Mouse (Mus musculus) neural tube, embryonic 12.5 days (tissue): ENCODE results near the gene Nfkb1. TPM values are rescaled to one million over a fixed set of nuclear protein-coding genes. Genes with fewer than 3 reads are reported as not detected.

Experiments used
- ATAC-seq: fragments of 200-750 bp; cut with Nextera tagmentation; 2 replicates; pipeline ENCODE4 v1.8.0; 2017; ENCODE audit warnings: low read depth, mild to moderate bottlenecking, moderate TSS enrichment, moderate library complexity; ENCODE audit not compliant: low FRiP score
- H3K27ac ChIP-seq: fragments of 300-500 bp; sonication (generic); 2 replicates; pipeline ENCODE4 v1.5.1; 2016
- H3K27me3 ChIP-seq: fragments of 300-500 bp; sonication (generic); replicated peaks from 2 replicates; pipeline ENCODE4 v1.6.1; 2016; ENCODE audit warnings: mild to moderate bottlenecking
- H3K36me3 ChIP-seq: fragments of 300-500 bp; sonication (generic); 2 replicates; pipeline ENCODE4 v1.6.1; 2016; ENCODE audit warnings: mild to moderate bottlenecking
- H3K4me1 ChIP-seq: fragments of 300-500 bp; sonication (generic); 2 replicates; pipeline ENCODE4 v1.6.1; 2016
- H3K4me2 ChIP-seq: fragments of 300-500 bp; sonication (generic); replicated peaks from 2 replicates; pipeline ENCODE4 v1.6.1; 2016; ENCODE audit warnings: mild to moderate bottlenecking
- H3K4me3 ChIP-seq: fragments of 300-500 bp; sonication (generic); 2 replicates; pipeline ENCODE4 v1.5.1; 2016
- H3K9ac ChIP-seq: fragments of 300-500 bp; sonication (generic); 2 replicates; pipeline ENCODE4 v1.6.1; 2016; ENCODE audit warnings: mild to moderate bottlenecking
- H3K9me3 ChIP-seq: fragments of 300-500 bp; sonication (generic); 2 replicates; pipeline ENCODE4 v1.6.1; 2016; ENCODE audit warnings: mild to moderate bottlenecking
- WGBS: fragments of 180-500 bp; shearing (Covaris S2); methylation state at CpG from one replicate; pipeline ENCODE4 v1.1.7; 2016; 5-methylcytosine and 5-hydroxymethylcytosine counted together
- polyA plus RNA-seq: library from polyadenylated mRNA; unstranded; fragments of >200 nt; fragmentation: Nextera tagmentation; extraction: Ambion mirVana; gene quantifications from 2 replicates; pipeline ENCODE4 v1.2.1, GENCODE M21; 2016

The Nfkb1 gene
- polyA plus RNA-seq, 1 experiment from 2014 or later = 12.1 TPM

DNA sequence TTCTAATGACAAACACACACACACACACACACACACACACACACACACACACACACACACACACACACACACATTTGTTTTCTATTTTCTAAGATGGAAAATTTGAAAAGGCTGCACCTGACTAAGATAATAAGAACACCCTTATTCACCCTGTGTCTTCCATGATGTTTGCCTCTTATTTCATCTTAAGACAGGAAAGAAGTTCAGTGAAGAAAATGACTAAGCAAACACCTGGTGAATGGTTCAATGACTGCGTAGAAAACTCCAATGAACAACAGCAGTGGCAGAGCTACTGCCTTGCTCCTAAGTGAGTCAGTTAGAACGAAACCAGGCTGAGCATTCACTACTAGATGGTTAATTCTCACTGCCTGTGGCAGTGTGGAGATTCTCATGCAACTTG is 30.8 kb upstream of the Nfkb1 start:
- ATAC-seq = no peak

DNA sequence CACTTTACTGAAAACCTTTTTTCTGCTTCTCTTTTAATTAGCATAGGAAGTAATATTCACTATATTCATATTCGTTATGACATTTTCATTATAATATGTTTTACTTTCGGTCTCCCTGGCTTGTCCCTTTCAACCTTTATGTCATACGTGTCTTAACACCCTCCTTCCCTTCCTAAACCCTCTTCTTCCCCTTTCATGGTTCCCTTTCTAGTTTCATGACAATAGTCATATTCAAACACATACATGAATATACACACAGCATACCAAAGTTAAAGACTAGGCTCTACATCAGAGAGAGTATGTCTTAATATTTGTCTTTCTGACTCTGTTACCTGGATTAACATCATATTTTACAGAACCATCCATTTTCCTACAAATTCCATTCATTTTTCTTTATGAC is 28.6 kb upstream of the Nfkb1 start:
- no peak overlapping the region for H3K4me3 ChIP-seq
- ATAC-seq = no peak
- H3K9me3 ChIP-seq = no peaks in the 10 kb centered on the region
- H3K27ac ChIP-seq = no peak overlapping the region
- H3K4me2 ChIP-seq = no peak overlapping the region
- 91% methylated on average over 3 of the region's 3 CpGs for whole genome bisulfite sequencing
- H3K4me1 ChIP-seq = no peaks in the 10 kb centered on the region
- H3K36me3 ChIP-seq = no peaks in the 10 kb centered on the region
- H3K9ac ChIP-seq = no peak overlapping the region
- no peaks in the 10 kb centered on the region for H3K27me3 ChIP-seq

More for the DNA sequence above, 30.8 kb upstream of the Nfkb1 start:
- Histone ChIP-seq H3K9me3 (no peaks in the 10 kb centered on the region), H3K27ac (no peak overlapping the region), H3K36me3 (no peaks in the 10 kb centered on the region), H3K4me2 (no peak overlapping the region), H3K4me1 (no peaks in the 10 kb centered on the region), H3K4me3 (no peak overlapping the region), H3K27me3 (no peaks in the 10 kb centered on the region), H3K9ac (no peak overlapping the region)
- WGBS = 86% methylated on average over 2 of the region's 2 CpGs

DNA sequence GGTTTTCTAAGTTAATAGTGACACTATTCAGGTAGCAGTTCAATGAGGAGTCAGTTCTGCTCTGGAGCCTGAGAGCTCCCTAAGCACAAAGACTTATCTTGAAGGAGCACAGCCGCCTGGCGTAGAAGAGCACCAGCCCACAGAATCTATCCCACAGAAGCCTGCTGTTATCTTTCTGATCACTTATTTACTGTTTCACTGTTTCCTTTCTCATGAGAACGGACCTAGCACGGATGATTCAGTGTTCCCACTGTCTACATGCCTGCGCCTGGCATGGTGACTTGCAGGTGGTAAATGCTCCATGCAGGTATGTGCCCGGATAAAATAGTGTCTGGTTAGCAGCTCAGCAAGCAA is 27.8 kb upstream of the Nfkb1 start:
- H3K9ac ChIP-seq = no peak overlapping the region
- no peak overlapping the region for H3K4me3 ChIP-seq
- no peak overlapping the region for H3K4me2 ChIP-seq
- no peak overlapping the region for H3K27ac ChIP-seq
- no peak for ATAC-seq
- 93% methylated on average over 6 of the region's 6 CpGs for WGBS
- H3K4me1 ChIP-seq = no peaks in the 10 kb centered on the region
- H3K36me3 ChIP-seq = no peaks in the 10 kb centered on the region
- H3K27me3 ChIP-seq = no peaks in the 10 kb centered on the region
- H3K9me3 ChIP-seq = no peaks in the 10 kb centered on the region

GRCm38 (mm10) chr3:135718323-135719178 is 27.2 kb upstream of the Nfkb1 start:
- Histone ChIP-seq H3K27me3 (no peaks in the 10 kb centered on the region), H3K4me3 (no peak overlapping the region), H3K4me2 (no peak overlapping the region), H3K9ac (no peak overlapping the region), H3K9me3 (no peaks in the 10 kb centered on the region), H3K4me1 (no peaks in the 10 kb centered on the region), H3K27ac (no peak overlapping the region), H3K36me3 (no peaks in the 10 kb centered on the region)
- WGBS = 82% methylated on average over 6 of the region's 6 CpGs
- ATAC-seq = no peak

- Histone ChIP-seq H3K4me1 (no peaks in the 10 kb centered on the region), H3K27ac (no peak overlapping the region), H3K4me3 (no peak overlapping the region), H3K27me3 (no peaks in the 10 kb centered on the region), H3K9ac (no peak overlapping the region), H3K36me3 (no peaks in the 10 kb centered on the region), H3K9me3 (no peaks in the 10 kb centered on the region), H3K4me2 (no peak overlapping the region)
- no peak for ATAC-seq
- 65% methylated on average over 3 of the region's 4 CpGs for WGBS
Measured at GRCm38 (mm10) chr3:135713016-135713950, 21.9 kb upstream of the Nfkb1 start.

DNA sequence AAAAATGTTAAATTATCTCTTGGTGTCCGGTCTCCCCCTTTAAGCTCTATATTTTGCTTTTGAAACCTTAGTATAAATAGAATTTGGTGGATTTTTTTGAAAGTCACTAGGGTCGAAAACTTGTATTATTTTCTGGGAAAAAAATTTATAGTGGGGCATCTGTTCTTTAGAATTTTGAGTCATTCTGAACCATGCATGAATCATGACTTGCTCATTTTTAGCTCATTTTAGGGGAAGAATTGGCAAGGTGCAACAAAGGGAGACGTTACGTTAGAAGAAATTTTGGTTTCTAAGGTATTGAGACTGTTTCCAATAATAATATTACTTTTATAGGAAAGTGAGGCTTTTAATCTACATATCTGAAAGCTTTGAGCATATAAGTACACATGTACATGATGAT is 20.3 kb upstream of the Nfkb1 start:
- no peak overlapping the region for H3K4me3 ChIP-seq
- H3K27ac ChIP-seq = no peak overlapping the region
- no peaks in the 10 kb centered on the region for H3K4me1 ChIP-seq
- H3K9me3 ChIP-seq = no peaks in the 10 kb centered on the region
- no peaks in the 10 kb centered on the region for H3K27me3 ChIP-seq
- H3K9ac ChIP-seq = no peak overlapping the region
- ATAC-seq = no peak
- no peak overlapping the region for H3K4me2 ChIP-seq
- no peaks in the 10 kb centered on the region for H3K36me3 ChIP-seq
- WGBS = 94% methylated on average over 4 of the region's 4 CpGs

GRCm38 (mm10) chr3:135711040-135711570 is 19.8 kb upstream of the Nfkb1 start:
- WGBS = 92% methylated on average over 9 of the region's 9 CpGs
- no peaks in the 10 kb centered on the region for H3K27me3 ChIP-seq
- ATAC-seq = no peak
- H3K36me3 ChIP-seq = no peaks in the 10 kb centered on the region
- no peak overlapping the region for H3K4me3 ChIP-seq
- no peaks in the 10 kb centered on the region for H3K4me1 ChIP-seq
- H3K27ac ChIP-seq = no peak overlapping the region
- no peak overlapping the region for H3K9ac ChIP-seq
- no peak overlapping the region for H3K4me2 ChIP-seq
- no peaks in the 10 kb centered on the region for H3K9me3 ChIP-seq

GRCm38 (mm10) chr3:135703307-135703706 is 12.0 kb upstream of the Nfkb1 start:
- no peak overlapping the region for H3K4me3 ChIP-seq
- ATAC-seq = no peak
- WGBS = 71% methylated on average over 2 of the region's 2 CpGs
- H3K36me3 ChIP-seq = no peaks in the 10 kb centered on the region
- H3K9me3 ChIP-seq = no peaks in the 10 kb centered on the region
- H3K4me1 ChIP-seq = no peaks in the 10 kb centered on the region
- no peaks in the 10 kb centered on the region for H3K27me3 ChIP-seq
- H3K9ac ChIP-seq = no peak overlapping the region
- no peak overlapping the region for H3K4me2 ChIP-seq
- H3K27ac ChIP-seq = no peak overlapping the region

DNA sequence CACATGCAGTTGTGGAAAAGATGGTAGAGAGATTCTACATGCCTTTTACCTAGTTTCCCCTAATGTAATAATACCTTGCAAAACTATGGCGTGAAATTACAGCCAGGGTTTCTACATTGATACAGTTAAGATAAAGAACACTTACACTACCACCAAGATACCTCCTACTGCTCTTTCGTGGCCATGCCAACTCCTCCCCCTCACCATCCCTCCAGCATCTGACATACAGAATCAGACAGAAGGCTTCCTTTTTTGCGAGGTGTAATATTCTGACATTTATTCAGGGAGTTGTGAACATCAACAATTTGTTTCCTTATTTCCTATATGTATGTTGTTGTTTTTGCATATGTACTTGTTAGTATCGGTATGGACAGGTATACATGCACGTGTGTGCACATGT is 11.3 kb upstream of the Nfkb1 start:
- 90% methylated on average over 5 of the region's 5 CpGs for WGBS
- Histone ChIP-seq H3K27ac (no peak overlapping the region), H3K27me3 (no peaks in the 10 kb centered on the region), H3K4me1 (no peaks in the 10 kb centered on the region), H3K9me3 (no peaks in the 10 kb centered on the region), H3K4me3 (no peak overlapping the region), H3K4me2 (no peak overlapping the region), H3K9ac (no peak overlapping the region), H3K36me3 (no peaks in the 10 kb centered on the region)
- ATAC-seq = no peak

- Histone ChIP-seq H3K36me3 (no peaks in the 10 kb centered on the region), H3K9me3 (no peaks in the 10 kb centered on the region), H3K27me3 (no peaks in the 10 kb centered on the region), H3K4me2 (no peak overlapping the region), H3K27ac (no peak overlapping the region), H3K9ac (no peak overlapping the region), H3K4me1 (no peaks in the 10 kb centered on the region), H3K4me3 (no peak overlapping the region)
- ATAC-seq = no peak
- WGBS = 69% methylated on average over 10 of the region's 10 CpGs
Measured at GRCm38 (mm10) chr3:135699523-135700264, 8.3 kb upstream of the Nfkb1 start.

DNA sequence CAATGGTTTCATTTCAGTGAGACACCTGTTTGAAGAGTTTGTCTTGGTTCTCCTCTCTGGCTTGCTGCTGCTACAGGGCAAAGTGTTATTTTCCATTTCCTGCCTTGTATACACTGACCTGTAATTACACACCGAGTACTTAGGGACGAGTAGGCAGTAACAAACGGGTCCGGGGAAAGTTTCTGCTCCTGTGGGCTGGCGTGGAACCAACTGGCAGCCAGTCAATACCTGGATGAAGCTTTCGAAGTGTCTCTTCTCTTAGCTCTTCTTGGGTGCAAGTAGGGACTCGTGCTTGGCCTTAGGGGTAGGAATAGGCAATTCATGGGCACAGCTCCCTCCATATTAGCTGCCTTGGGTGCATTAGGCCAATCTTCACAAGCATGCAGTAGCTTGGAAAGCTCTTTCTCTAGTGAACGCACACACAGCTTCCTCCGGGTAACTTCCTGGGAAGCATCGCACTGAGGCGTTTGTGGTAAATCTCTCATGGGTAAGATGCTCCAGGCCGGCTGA is 7.2 kb upstream of the Nfkb1 start:
- no peak for ATAC-seq
- Histone ChIP-seq H3K36me3 (no peaks in the 10 kb centered on the region), H3K4me3 (no peak overlapping the region), H3K4me1 (no peaks in the 10 kb centered on the region), H3K27ac (no peak overlapping the region), H3K9ac (no peak overlapping the region), H3K4me2 (no peak overlapping the region), H3K9me3 (no peaks in the 10 kb centered on the region), H3K27me3 (no peaks in the 10 kb centered on the region)
- 71% methylated on average over 12 of the region's 12 CpGs for WGBS

GRCm38 (mm10) chr3:135696262-135696661 is 4.9 kb upstream of the Nfkb1 start:
- Histone ChIP-seq H3K27ac (no peak overlapping the region), H3K4me2 (no peak overlapping the region), H3K27me3 (no peaks in the 10 kb centered on the region), H3K9ac (no peak overlapping the region), H3K9me3 (no peaks in the 10 kb centered on the region), H3K4me1 (peaks cover 10% of the 10 kb centered on the region), H3K36me3 (no peaks in the 10 kb centered on the region), H3K4me3 (no peak overlapping the region)
- ATAC-seq = no peak
- 92% methylated on average over 8 of the region's 8 CpGs for WGBS
